Mouse (Mus musculus) heart, embryonic 15.5 days (tissue): ENCODE data around the gene Ccdc115. TPM values are rescaled to one million over a fixed set of nuclear protein-coding genes. Genes with fewer than 3 reads are reported as not detected.
"Not testable (repeated sequence)": the region's sequence is repeated elsewhere in the genome, so short reads cannot be mapped to it uniquely, and the experiment has no call there.

Experiments
- ATAC-seq: fragments of 200-750 bp; cut with Nextera tagmentation; replicated peaks from 2 replicates; pipeline ENCODE4 v1.8.0; 2017; ENCODE audit warnings: low read depth, moderate TSS enrichment; ENCODE audit not compliant: insufficient number of reproducible peaks, insufficient read depth, low FRiP score
- H3K27ac ChIP-seq: fragments of 300-500 bp; sonication (generic); 2 replicates; pipeline ENCODE4 v1.5.1; 2015; ENCODE audit warnings: mild to moderate bottlenecking, inconsistent platforms
- H3K27me3 ChIP-seq: fragments of 300-500 bp; sonication (generic); 2 replicates; pipeline ENCODE4 v1.6.1; 2015; ENCODE audit warnings: inconsistent platforms
- H3K36me3 ChIP-seq: fragments of 300-500 bp; sonication (generic); 2 replicates; pipeline ENCODE4 v1.6.1; 2015; ENCODE audit warnings: mild to moderate bottlenecking, inconsistent platforms
- H3K4me1 ChIP-seq: fragments of 300-500 bp; sonication (generic); replicated peaks from 2 replicates; pipeline ENCODE4 v1.6.1; 2015; ENCODE audit warnings: inconsistent platforms
- H3K4me2 ChIP-seq: fragments of 300-500 bp; sonication (generic); 2 replicates; pipeline ENCODE4 v1.6.1; 2015; ENCODE audit warnings: inconsistent platforms, mild to moderate bottlenecking, moderate library complexity
- H3K4me3 ChIP-seq: fragments of 300-500 bp; sonication (generic); 2 replicates; pipeline ENCODE4 v1.5.1; 2015; ENCODE audit warnings: mild to moderate bottlenecking, inconsistent platforms
- H3K9ac ChIP-seq: fragments of 300-500 bp; sonication (generic); 2 replicates; pipeline ENCODE4 v1.6.1; 2015; ENCODE audit warnings: mild to moderate bottlenecking, inconsistent platforms
- H3K9me3 ChIP-seq: fragments of 300-500 bp; sonication (generic); replicated peaks from 2 replicates; pipeline ENCODE4 v1.6.1; 2016; ENCODE audit warnings: inconsistent platforms
- WGBS: fragments of 180-500 bp; shearing (Covaris S2); methylation state at CpG from one replicate; pipeline ENCODE4 v1.1.7; 2015; ENCODE audit warnings: mixed read lengths; 5-methylcytosine and 5-hydroxymethylcytosine counted together
- polyA plus RNA-seq: library from polyadenylated mRNA; unstranded; fragments of >200 nt; fragmentation: Nextera tagmentation; extraction: Ambion mirVana; gene quantifications from 2 replicates; pipeline ENCODE4 v1.2.1, GENCODE M21; 2015

The Ccdc115 gene
- polyA plus RNA-seq, 1 experiment from 2014 or later, result 41.4 TPM

GRCm38 (mm10) chr1:34468051-34468450 is 28.6 kb upstream of the Ccdc115 start:
- WGBS, result 50% methylated on average over 3 of the region's 3 CpGs
- Histone ChIP-seq H3K9ac (no peak overlapping the region), H3K4me1 (peaks cover 5% of the 10 kb centered on the region), H3K27me3 (no peaks in the 10 kb centered on the region), H3K27ac (no peak overlapping the region), H3K4me3 (no peak overlapping the region), H3K36me3 (no peaks in the 10 kb centered on the region), H3K4me2 (no peak overlapping the region), H3K9me3 (no peaks in the 10 kb centered on the region)
- ATAC-seq, result no peak

GRCm38 (mm10) chr1:34465445-34465844 is 26.0 kb upstream of the Ccdc115 start:
- no peak overlapping the region for H3K4me2 ChIP-seq
- WGBS, result 71% methylated on average over 6 of the region's 6 CpGs
- H3K36me3 ChIP-seq, result no peaks in the 10 kb centered on the region
- no peak overlapping the region for H3K4me3 ChIP-seq
- no peaks in the 10 kb centered on the region for H3K9me3 ChIP-seq
- H3K4me1 ChIP-seq, result no peaks in the 10 kb centered on the region
- H3K9ac ChIP-seq, result no peak overlapping the region
- no peak overlapping the region for H3K27ac ChIP-seq
- H3K27me3 ChIP-seq, result 0 out of 2 replicates have a peak, but pooled peaks cover 3% of the 10 kb centered on the region
- no peak for ATAC-seq

GRCm38 (mm10) chr1:34464310-34464817 is 24.9 kb upstream of the Ccdc115 start:
- WGBS, result 74% methylated on average over 8 of the region's 8 CpGs
- Histone ChIP-seq H3K36me3 (no peaks in the 10 kb centered on the region), H3K27ac (no peak overlapping the region), H3K9ac (no peak overlapping the region), H3K4me1 (peaks cover 5% of the 10 kb centered on the region), H3K4me3 (no peak overlapping the region), H3K4me2 (no peak overlapping the region), H3K27me3 (0 out of 2 replicates have a peak, but pooled peaks cover 3% of the 10 kb centered on the region), H3K9me3 (no peaks in the 10 kb centered on the region)
- ATAC-seq, result no peak

GRCm38 (mm10) chr1:34462766-34463165 is 23.3 kb upstream of the Ccdc115 start:
- Histone ChIP-seq H3K4me3 (no peak overlapping the region), H3K9me3 (no peaks in the 10 kb centered on the region), H3K36me3 (no peaks in the 10 kb centered on the region), H3K4me2 (no peak overlapping the region), H3K9ac (no peak overlapping the region), H3K27ac (no peak overlapping the region), H3K27me3 (peaks cover 13% of the 10 kb centered on the region), H3K4me1 (peaks cover 8% of the 10 kb centered on the region)
- ATAC-seq, result 0 out of 2 replicates have a peak, but pooled peaks have one; percentile 3
- 15% methylated on average over 6 of the region's 7 CpGs for WGBS

- H3K27ac ChIP-seq, result peak overlapping the region; percentile 50; the same call in 1 of the 2 replicates
- WGBS, result 3% methylated on average over 15 of the region's 15 CpGs
Measured at GRCm38 (mm10) chr1:34460061-34460441, 20.6 kb upstream of the Ccdc115 start.

GRCm38 (mm10) chr1:34459284-34460060 is 20.0 kb upstream of the Ccdc115 start, which contains the start of gene Ptpn18:
TSS of gene Ptpn18 (plus strand) at chr1:34459762.
- Histone ChIP-seq H3K4me2 (peak within 1 kb of the TSS; percentile 93), H3K4me3 (peak within 1 kb of the TSS; percentile 68), H3K9me3 (no peaks in the 10 kb centered on the region), H3K27ac (peak within 1 kb of the TSS; percentile 50), H3K4me1 (peaks cover 8% of the 10 kb centered on the region), H3K9ac (peak within 1 kb of the TSS; percentile 66), H3K27me3 (peaks cover 19% of the 10 kb centered on the region), H3K36me3 (no peaks in the 10 kb centered on the region)
- peak; percentile 89 for ATAC-seq
- under 1% methylated on average over 48 of the region's 48 CpGs for WGBS

More at GRCm38 (mm10) chr1:34460061-34460441, 20.6 kb upstream of the Ccdc115 start:
- ATAC-seq, result peak; percentile 14
- Histone ChIP-seq H3K9me3 (no peaks in the 10 kb centered on the region), H3K4me2 (peak overlapping the region; percentile 93), H3K27me3 (peaks cover 19% of the 10 kb centered on the region), H3K4me1 (peaks cover 8% of the 10 kb centered on the region), H3K9ac (peak overlapping the region; percentile 66), H3K36me3 (no peaks in the 10 kb centered on the region), H3K4me3 (peak overlapping the region; percentile 68)

- peak overlapping the region; percentile 68; the same call in 1 of the 2 replicates for H3K4me3 ChIP-seq
- peaks cover 8% of the 10 kb centered on the region for H3K4me1 ChIP-seq
- WGBS, result 36% methylated on average over 8 of the region's 8 CpGs
- H3K9me3 ChIP-seq, result no peaks in the 10 kb centered on the region
- H3K9ac ChIP-seq, result no peak overlapping the region
- H3K36me3 ChIP-seq, result no peaks in the 10 kb centered on the region
- no peak for ATAC-seq
- H3K27ac ChIP-seq, result no peak overlapping the region
- H3K27me3 ChIP-seq, result peaks cover 19% of the 10 kb centered on the region
- peak overlapping the region; percentile 93 for H3K4me2 ChIP-seq
Measured at GRCm38 (mm10) chr1:34458431-34458830, 19.0 kb upstream of the Ccdc115 start.

- Histone ChIP-seq H3K36me3 (peaks cover 44% of the 10 kb centered on the region), H3K4me3 (no peak overlapping the region), H3K27me3 (no peaks in the 10 kb centered on the region), H3K9me3 (no peaks in the 10 kb centered on the region), H3K27ac (no peak overlapping the region), H3K4me1 (peaks cover 13% of the 10 kb centered on the region), H3K9ac (no peak overlapping the region), H3K4me2 (no peak overlapping the region)
- no peak for ATAC-seq
- 91% methylated on average over 6 of the region's 6 CpGs for WGBS
Measured at GRCm38 (mm10) chr1:34443124-34443523, 3.7 kb upstream of the Ccdc115 start.

GRCm38 (mm10) chr1:34439961-34440630 is 624 bp upstream of the Ccdc115 start:
- Histone ChIP-seq H3K27ac (peak overlapping the region; percentile 79), H3K9ac (peak overlapping the region; percentile 70), H3K36me3 (peaks cover 33% of the 10 kb centered on the region), H3K9me3 (no peaks in the 10 kb centered on the region), H3K27me3 (no peaks in the 10 kb centered on the region), H3K4me2 (peak overlapping the region; percentile 75), H3K4me3 (peak overlapping the region; percentile 72), H3K4me1 (peaks cover 18% of the 10 kb centered on the region)
- 7% methylated on average over 31 of the region's 31 CpGs for WGBS
- peak; percentile 18 for ATAC-seq

GRCm38 (mm10) chr1:34438381-34439051 is 956 bp downstream of the Ccdc115 start:
- Histone ChIP-seq H3K9me3 (no peaks in the 10 kb centered on the region), H3K27ac (no peak overlapping the region), H3K27me3 (no peaks in the 10 kb centered on the region), H3K36me3 (peaks cover 17% of the 10 kb centered on the region), H3K9ac (peak overlapping the region; percentile 61), H3K4me3 (peak overlapping the region; percentile 72), H3K4me2 (peak overlapping the region; percentile 82), H3K4me1 (peaks cover 27% of the 10 kb centered on the region)
- WGBS, result 31% methylated on average over 17 of the region's 20 CpGs
- no peak for ATAC-seq

- 93% methylated on average over 8 of the region's 8 CpGs for WGBS
- not testable (repeated sequence) for H3K4me3 ChIP-seq, H3K4me2 ChIP-seq, H3K36me3 ChIP-seq, H3K9ac ChIP-seq, H3K27me3 ChIP-seq, H3K27ac ChIP-seq, ATAC-seq, H3K9me3 ChIP-seq
- peaks cover 32% of the 10 kb centered on the region for H3K4me1 ChIP-seq
Measured at GRCm38 (mm10) chr1:34437366-34437765, 2.1 kb downstream of the Ccdc115 start.
